Mouse (Mus musculus) right cerebral cortex, adult 2 months (tissue): ENCODE results near the gene Gm19935.

Experiments used
- DNase-seq, 2 experiments: peaks; one replicate each; pipeline ENCODE4 v3.0.0; 2021 to 2022; ENCODE audit warnings: low spot score in 2 of 2

The Gm19935 gene

GRCm38 (mm10) chr8:90829825-90830224 is 12.6 kb upstream of the Gm19935 start:
- no peak for DNase-seq

- DNase-seq = peak; percentile 40 to 45
Observed at GRCm38 (mm10) chr8:90828987-90829740, 12.0 kb upstream of the Gm19935 start.

GRCm38 (mm10) chr8:90828181-90828986 is 11.2 kb upstream of the Gm19935 start, which contains the start of gene Chd9:
Chd9 (plus strand) TSS chr8:90828352.
- peak; percentile 97 to 99 for DNase-seq

GRCm38 (mm10) chr8:90825459-90825871 is 8.3 kb upstream of the Gm19935 start:
- DNase-seq = no peak

- no peak for DNase-seq
Observed at GRCm38 (mm10) chr8:90822443-90822842, 5.2 kb upstream of the Gm19935 start.

GRCm38 (mm10) chr8:90820321-90820696 is 3.1 kb upstream of the Gm19935 start:
- DNase-seq = no peak

- no peak for DNase-seq
Observed at GRCm38 (mm10) chr8:90819561-90820320, 2.5 kb upstream of the Gm19935 start.

- no peak for DNase-seq
Observed at GRCm38 (mm10) chr8:90816061-90816882, 921 bp downstream of the Gm19935 start.

GRCm38 (mm10) chr8:90813602-90814320 is 3.4 kb downstream of the Gm19935 start:
- no peak for DNase-seq

- no peak for DNase-seq
Observed at GRCm38 (mm10) chr8:90799473-90799872, 17.7 kb downstream of the Gm19935 start.

GRCm38 (mm10) chr8:90794990-90795861 is 22.0 kb downstream of the Gm19935 start:
- DNase-seq = peak; percentile 49 to 61

- DNase-seq = peak; percentile 91 to 92
Observed at GRCm38 (mm10) chr8:90793710-90794109, 23.5 kb downstream of the Gm19935 start.

- DNase-seq = no peak
Observed at GRCm38 (mm10) chr8:90791616-90792015, 25.6 kb downstream of the Gm19935 start.

GRCm38 (mm10) chr8:90769791-90770190 is 47.4 kb downstream of the Gm19935 start:
- DNase-seq = no peak
